Mouse (Mus musculus) R1 (cell line): ENCODE data around the gene Cenpe.
A peak's percentile ranks its signal among the peaks of the same experiment; 100 is the strongest.
"Not testable (repeated sequence)": the region's sequence is repeated elsewhere in the genome, so short reads cannot be mapped to it uniquely, and the experiment has no call there.

ENCODE experiments used
- DNase-seq: peaks from one replicate; pipeline ENCODE4 v3.0.0-alpha.2; 2018; ENCODE audit warnings: low read depth, low spot score

Gene Cenpe

DNA sequence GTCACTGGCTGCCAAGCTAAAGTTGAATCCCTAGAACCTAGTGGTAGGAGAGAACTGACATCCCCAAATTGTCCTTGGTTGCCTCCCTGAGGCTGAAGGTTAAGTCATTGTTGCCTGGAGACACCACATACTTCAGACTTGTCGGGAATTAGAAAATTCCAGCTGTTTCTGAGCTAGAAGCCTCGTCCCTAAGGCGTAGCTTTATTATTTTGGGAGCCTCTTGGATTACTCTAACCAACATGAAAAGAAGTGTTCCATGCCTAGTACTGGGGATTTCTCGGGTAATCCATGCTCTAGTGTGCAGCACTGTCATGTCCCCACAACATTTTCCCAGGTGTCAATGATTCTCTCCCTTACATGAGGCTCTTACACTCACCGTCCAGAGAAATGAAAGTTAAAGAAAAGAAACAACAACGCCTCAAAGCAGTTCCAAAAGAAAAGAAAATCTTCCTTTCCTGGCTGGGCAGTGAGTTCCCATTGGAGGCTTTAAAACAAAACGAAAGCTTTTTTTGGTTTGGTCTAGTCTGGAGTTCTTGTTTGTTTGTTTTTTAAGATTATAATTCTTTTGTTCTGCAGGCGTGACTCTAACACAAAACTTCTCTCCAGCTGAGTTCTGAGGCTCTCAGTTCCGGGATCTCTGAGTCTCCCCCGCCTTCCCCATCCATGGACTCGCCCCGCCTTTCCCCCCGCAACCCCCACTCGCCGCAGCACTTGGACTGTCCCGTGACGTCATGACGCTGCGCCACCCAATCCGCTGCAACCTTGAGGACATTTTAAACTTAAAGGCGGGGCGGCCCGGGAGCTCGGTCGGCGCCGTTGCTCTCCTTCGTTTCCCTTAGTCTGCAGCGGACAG lies at the start of gene Cenpe:
Gene Cenpe, plus strand, starts transcription at position 733 of the 853 bp plus-strand sequence.
- DNase-seq: peak; percentile 94

- DNase-seq: no peak
Measured at GRCm38 (mm10) chr3:135171898-135172446, 40.4 kb upstream of the Cenpe start.

DNA sequence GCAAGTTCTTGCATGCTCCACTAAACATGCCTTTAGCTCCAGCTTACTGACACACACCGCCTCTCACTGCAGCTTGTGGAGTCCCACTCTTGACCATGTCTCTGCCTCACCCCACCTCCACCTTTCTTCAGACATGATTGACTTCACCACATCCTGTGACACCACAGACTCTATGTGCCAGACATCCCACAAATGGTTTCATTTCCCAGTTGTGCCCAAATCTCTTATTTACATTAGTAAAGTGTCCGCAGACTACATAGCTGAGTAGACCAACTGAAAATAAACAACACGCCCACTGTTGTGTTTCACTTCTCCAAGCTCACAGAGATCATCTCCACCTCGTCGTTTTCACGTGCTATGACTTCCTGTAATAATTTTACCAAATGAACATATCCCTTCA lies 20.5 kb upstream of the Cenpe start:
- DNase-seq: no peak

DNA sequence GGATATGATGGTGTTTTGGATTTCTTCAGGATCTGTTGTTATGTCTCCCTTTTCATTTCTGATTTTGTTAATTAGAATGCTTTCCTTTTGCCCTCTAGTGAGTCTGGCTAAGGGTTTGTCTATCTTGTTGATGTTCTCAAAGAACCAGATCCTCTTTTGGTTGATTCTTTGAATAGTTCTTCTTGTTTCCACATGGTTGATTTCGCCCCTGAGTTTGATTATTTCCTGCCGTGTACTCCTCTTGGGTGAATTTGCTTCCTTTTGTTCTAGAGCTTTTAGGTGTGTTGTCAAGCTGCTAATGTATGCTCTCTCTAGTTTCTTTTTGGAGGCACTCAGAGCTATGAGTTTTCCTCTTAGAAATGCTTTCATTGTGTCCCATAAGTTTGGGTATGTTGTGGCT lies 14.3 kb upstream of the Cenpe start:
- DNase-seq: not testable (repeated sequence)

GRCm38 (mm10) chr3:135200409-135201303 lies 11.7 kb upstream of the Cenpe start:
- DNase-seq: no peak

DNA sequence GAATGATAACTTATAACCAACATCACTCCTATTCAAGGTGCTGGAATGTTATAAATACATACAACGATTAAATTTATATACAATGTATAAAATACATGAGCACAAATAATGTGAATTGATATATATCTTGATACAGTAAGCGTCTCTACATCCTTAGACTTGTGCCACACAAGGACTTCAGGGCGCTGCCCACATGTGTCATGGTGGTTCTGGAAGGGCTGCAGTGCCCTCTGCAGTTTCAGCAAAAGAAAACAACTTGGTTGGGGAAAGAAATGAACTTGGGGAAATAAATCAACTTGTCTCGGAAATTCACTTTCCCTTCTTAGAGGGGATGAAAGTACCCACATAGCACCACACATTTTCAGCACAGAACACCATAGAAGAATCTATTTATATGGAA lies 5.7 kb upstream of the Cenpe start:
- DNase-seq: no peak

DNA sequence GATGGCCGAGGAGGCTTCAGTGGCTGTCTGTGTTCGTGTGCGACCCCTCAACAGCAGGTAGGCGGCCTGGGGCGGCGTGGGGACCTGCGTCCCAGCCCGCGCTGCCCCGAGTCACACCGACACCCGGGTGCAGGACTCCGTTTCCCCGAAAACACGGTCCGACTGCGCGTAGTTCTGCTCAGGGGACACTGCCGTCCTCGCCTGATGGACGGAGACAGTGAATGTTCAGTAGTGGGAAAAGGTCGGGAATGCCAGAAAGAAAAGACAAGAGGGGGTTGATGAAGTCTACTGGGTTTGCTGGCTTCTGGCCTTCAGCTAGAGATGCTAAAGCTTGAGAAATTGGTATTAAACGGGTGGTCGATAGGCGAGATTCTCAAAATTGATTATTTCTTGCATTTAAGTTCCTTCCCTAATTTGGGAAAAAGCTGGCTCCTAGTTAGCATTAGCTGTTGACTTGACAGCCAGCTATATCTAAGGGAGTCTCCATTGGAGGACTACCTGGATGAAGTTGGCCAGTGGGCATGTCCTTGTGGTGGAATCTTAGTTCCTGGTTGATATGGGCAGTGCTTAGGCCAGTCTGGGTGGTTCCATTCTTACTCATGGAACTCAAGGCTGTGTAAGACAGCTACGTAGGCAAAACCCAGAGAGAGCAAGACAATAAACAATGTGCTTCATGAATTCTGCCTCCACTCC lies 467 bp downstream of the Cenpe start:
- DNase-seq: peak; percentile 10

DNA sequence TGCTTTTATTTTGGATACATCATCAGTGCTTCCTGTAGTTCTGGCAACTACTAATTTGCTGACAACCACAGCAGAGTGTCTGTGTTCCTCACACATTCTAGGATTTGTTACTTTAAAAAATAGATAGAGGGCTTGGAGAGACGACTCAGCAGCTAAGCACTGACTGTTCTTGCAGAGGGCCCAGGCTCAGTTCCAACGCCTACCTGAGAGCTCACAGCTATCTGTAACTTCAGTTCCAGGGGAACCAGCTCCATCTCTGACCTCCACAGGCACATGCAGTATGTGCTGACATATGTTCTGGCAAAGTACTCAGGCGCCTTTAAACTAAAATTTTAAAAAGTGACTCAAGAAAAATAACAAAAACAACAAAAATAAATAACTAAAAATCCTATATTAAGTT lies 19.7 kb downstream of the Cenpe start:
- no peak for DNase-seq

DNA sequence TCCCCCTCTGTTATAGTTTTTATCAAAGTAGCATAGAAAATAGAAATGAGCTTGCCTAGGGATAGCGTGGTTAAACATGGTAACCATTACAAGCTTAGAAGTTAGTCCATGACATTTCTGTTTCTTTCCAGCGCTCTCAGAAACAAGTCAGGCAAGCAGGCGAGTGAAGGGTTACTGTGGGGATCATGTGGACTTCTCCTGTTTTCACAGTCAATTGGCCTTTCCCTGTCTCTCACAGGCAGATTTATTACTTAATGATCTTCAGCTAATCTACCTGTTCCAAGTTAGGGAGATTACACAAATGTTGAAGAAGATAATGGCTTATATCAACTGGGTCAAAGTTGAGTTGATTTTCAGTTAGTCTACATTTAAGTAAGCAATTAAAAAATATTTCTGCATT lies 20.1 kb downstream of the Cenpe start:
- DNase-seq: no peak

- peak; percentile 45 for DNase-seq
Measured at GRCm38 (mm10) chr3:135245733-135246132, 33.4 kb downstream of the Cenpe start.

DNA sequence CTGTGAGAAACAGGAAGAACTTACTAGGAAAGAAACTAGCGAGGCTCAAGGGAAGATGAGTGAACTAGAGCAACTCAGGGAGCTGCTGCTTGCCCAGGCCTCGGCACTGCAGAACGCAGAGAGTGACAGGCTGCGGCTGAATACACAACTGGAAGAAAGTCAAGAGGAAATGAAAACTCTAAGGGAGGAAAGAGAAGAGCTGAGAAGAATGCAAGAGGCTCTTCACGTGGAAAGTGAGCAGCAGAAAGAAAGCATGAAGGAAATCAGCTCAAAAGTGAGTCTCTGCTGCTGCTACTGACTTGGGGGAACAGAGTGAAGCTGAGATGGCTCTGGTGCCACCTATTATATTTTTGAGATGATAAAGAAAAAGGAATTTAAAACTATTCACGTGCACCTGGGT lies 34.5 kb downstream of the Cenpe start:
- no peak for DNase-seq

DNA sequence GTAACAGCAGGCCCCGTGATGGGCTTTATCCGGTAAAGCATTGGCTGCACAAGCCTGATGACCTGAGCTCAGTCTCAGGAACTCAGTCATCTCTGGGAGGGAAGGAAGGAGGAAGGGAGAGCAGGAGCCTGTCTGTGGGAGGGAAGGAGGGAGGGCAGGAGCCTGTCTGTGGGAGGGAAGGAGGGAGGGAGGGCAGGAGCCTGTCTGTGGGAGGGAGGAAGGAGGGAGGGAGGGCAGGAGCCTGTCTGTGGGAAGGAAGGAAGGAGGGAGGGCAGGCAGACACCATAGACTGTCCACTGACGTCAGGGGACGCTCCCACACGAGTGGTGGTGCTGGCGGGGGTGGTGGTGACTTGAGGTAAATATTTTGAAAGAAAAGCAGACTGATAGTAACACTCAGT lies 36.8 kb downstream of the Cenpe start:
- DNase-seq: no peak

DNA sequence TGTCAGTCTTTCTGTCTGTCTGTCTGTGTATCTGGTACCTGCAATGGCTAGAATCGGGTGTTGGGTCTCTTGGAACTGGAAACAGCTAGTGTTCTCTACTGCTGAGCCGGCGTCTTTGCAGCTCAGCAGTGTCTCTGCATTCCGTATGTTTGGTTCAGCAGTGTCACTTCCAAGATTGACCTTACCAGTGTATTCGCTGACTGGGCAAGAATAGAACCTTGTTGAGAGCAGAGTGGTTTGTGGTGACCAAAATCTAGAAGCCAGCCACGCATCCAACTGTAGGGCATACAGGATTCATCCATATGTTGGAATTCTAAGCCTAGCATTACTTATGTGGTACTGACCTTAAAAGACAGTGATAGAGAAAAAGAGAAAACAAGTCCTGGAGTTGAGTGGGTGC lies 39.5 kb downstream of the Cenpe start:
- no peak for DNase-seq

GRCm38 (mm10) chr3:135254784-135255183 lies 42.4 kb downstream of the Cenpe start:
- no peak for DNase-seq

- DNase-seq: no peak
Measured at GRCm38 (mm10) chr3:135258919-135259318, 46.6 kb downstream of the Cenpe start.

DNA sequence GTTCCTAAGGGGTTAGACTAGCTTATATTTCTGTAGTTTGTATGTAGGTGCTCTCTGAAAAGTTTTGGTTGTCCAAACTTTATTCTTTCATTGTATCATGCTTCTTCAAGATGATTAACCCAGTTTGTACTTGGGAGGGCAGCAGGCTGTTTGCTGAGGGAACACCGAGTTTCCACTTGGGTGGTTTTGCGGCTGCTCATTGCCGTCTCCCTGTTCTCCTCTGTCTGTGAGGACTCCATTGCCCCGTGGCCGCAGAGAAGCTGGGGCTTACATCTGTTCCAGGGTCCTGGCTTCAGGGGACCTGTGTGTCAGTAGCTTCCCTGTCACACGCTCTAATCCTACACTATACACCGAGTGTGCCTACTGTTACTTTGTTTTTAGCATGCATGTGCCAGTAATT lies 47.9 kb downstream of the Cenpe start:
- DNase-seq: no peak

DNA sequence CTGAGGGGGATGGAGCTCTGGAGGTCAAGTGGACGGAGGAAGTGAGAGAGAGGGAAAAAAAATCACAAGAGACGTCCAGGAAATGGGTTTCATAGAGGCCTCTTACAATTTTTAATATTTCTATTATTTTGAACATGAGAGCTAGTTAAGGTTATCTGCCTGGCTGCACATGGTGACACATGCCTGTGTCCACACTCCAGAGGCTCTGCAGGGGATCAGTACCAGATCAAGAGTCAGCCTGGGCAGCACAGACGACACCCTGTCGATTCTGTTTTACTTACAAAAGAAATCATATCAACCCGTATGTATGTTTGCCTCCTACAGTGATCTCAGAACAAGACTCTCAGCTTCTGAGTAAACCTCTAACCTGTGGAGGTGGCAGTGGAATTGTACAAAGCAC lies 56.3 kb downstream of the Cenpe start:
- no peak for DNase-seq

DNA sequence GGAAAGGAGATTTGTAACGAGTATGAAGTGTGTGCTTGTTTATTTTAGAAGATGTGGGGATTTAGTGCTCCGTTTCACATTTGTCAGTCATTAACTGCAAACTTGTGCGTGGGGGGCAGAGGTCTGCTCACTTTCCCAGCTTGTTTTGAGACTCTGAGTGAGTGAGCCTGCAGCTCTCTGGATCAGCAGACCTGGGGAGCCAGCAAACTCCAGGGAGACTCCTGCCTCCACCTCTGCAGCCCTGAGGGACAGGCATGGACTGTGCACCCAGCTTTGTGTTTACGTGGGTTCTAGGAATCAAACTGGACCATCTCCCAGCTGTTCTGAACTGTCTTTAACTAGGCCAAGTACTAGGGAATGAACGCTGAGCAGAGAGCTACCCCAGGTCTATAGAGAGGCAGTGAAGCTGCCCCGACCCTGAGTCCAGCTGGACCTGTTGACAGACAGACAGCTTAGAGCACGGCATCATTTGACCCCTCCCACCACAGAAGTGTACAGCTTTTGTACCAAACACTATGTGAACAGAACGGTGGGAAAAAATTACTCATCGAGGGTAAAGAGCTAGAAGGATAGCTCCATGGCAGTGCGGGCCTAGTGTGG lies 57.2 kb downstream of the Cenpe start:
- DNase-seq: no peak

DNA sequence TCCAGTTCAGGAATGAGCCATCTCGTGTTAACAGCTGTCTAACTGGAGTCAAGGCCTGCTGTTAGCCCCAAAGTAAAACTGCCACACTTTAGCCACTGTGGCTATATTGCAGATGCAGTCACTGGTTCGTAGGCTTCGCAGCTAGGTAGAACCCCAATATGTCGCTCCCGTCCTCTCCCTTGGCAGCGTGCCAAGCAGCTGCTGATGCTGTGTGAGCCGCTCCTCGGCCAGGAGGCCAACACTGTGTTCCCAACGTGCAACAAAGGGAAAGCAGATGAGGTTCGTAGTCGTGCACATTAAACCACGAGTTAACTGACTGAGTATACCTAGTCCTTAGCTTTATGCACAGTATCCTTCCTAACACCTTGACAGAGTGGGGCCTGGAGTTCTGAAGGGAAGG lies 60.3 kb downstream of the Cenpe start:
- DNase-seq: no peak

GRCm38 (mm10) chr3:135273047-135273446 lies 60.7 kb downstream of the Cenpe start:
- DNase-seq: no peak

GRCm38 (mm10) chr3:135280160-135280559 lies 67.8 kb downstream of the Cenpe start:
- no peak for DNase-seq
